Mouse (Mus musculus) layer of hippocampus, adult 11-12 months (tissue): ENCODE results near the gene Vamp8.
A peak's percentile ranks its signal among the peaks of the same experiment; 100 is the strongest.

Experiments
- DNase-seq: peaks from one replicate; pipeline ENCODE4 v3.0.0; 2022; ENCODE audit warnings: low spot score

The Vamp8 gene

GRCm38 (mm10) chr6:72389941-72390771, at the start of gene Vamp8:
TSS of gene Vamp8 (minus strand) at chr6:72390703.
- peak; percentile 47 for DNase-seq

DNA sequence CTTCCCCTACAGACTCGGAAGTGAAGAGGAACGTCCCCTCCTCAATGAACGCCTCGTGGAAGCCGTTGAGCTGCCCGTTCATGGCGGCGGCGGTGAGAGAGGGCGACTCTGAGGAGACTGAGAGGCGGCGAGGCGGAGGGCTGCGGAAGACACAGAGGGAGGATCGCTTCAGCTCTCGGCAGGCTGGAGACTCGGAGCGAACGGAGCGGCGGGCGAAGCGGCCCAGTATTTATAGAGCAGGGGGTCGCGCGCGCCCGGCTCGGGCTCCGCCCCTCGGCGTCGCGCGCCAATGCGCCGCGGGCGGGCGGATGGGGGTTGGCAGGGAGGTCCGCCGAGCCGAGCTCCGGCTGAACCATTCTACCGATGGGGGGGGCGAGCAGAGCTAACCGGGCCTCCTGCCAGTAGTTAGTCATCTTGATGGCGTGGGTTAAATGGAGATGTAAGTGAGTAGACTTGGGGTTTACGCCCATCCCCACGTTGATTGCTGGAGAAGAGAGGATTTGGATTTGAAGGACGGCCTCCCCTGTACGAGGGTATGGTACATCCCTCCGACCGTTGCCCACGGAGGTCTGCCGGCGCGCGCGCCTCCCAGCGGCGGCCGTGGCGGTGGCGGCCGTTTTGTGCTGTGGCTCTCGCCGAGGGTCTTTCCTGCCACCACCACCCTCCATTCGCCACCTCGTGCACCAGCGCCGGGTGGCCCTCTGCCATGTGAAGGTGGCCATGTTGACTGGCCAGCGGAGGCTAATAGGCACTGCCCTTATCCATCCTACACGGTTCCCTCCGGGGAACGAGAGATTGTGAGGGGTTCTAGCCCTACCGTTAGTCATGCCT, 49.1 kb upstream of the Vamp8 start, which contains the start of gene Mat2a:
Mat2a (minus strand) TSS at position 204 of the 831 bp plus-strand sequence.
- peak; percentile 95 for DNase-seq

GRCm38 (mm10) chr6:72438862-72439354, 48.4 kb upstream of the Vamp8 start:
- peak; percentile 94 for DNase-seq

- no peak for DNase-seq
These were observed 47.7 kb upstream of the Vamp8 start for GRCm38 (mm10) chr6:72438226-72438625.

DNA sequence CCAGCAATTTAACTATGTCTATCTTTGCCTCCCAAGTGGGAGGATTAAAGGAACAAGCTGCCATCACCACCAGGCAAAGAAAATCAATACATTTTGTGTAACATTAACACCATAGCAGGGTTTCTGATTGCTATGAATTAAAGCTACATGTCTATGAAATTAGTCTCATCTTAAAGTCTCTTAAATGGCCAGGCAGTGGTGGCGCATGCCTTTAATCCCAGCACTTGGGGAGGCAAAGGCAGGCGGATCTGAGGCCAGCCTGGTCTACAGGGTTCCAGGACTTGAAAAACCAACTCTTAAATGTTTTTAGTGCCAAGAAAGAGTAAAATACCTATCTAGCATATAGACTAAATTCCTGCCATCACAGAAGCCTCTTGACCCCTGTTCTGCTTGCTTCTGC, 41.6 kb upstream of the Vamp8 start:
- peak; percentile 2 for DNase-seq

DNA sequence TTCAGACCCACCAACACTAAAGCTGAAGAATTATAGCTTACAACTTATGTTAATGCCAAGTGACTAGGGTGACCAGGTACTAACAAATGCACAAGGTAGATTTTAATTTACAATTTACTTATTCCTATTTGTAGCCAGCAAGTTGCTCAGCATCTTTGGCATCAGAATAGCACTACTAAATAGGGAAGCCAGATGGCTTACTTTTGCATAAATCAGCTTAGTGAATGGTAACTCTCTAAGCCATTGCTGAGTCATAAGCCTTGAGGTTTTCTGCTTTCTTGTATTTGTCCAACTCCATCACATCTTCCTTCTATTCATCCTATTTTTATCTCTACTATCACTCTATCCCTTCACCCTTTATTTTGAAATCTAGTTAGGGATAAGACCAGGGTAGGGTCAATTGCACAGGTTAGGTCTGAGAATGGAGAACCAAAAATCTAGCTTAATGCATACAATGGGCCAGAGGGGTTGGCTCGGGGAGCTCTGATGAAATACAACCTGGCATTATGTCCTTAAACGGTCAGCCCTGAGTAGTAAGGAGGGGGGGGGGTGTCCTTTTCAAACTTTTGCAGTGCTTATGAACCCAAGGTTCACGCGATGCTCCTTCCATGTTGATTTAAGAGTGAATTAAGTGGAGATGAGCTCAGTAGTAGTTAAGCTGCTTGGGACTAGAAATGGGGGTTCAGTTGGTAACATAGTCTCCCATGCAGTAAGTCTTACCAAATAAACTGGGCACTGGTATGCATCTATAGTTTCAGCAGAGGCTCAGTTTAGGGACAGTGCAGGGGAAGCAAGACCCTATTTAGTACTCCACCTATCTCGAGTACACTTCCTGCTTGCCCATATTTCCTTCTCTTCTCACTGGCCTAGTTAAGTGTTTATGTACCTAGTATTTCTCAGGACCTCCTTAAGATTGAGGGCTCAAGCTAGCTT, 40.8 kb upstream of the Vamp8 start:
- DNase-seq, result peak; percentile 4

DNA sequence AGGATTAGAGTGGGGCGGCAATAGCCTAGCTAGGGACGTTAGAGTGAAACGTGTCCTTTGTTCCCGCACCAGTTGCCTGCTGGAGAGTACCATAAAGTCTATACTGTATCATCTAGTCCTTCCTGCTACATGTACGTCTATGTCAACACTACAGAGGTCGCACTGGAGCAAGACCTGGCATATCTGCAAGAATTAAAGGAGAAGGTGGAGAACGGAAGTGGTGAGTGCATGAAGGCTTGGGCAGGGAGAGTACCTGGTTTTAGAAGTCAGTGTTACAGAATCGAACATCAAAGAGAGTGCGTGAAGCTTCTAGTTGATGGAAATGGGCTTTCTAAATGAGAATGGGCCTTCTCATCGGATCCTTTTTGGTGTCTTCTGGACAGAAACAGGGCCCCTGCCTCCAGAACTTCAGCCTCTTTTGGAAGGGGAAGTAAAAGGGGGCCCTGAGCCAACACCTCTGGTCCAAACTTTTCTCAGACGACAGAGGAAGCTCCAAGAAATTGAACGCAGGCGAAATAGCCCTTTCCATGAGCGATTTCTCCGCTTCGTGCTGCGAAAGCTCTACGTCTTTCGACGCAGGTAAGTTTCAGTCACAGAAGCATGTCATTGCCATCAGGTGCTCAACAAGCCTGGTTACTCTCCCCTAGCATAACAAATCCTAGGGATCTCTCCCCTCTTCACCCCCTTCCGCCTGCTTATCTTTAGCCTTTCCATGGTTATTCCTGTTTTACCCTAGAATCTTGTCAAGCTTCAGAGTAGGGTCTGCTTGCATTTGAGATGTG, 38.7 kb upstream of the Vamp8 start:
- peak; percentile 3 for DNase-seq

- peak; percentile 76 for DNase-seq
These were observed 37.5 kb upstream of the Vamp8 start for GRCm38 (mm10) chr6:72428036-72428435.

DNA sequence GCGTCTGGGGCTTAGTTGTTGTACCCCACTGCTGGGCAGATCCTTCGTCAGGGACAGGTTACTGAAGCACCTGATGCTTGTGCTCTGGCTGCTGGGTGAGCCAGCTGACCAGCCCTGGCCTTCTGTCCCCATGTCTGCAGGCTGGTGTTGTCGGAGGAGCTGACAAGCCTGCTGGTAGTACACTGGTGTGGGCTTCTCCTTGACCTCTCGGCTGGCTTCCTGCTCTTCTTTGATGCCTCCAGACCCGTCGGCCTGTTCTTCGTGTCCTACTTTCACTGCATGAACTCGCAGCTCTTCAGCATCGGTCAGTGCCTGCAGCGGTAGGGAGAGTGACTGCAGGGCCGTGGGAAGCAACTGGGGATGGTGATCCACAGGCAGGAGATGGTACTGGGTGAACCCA, 35.1 kb upstream of the Vamp8 start:
- DNase-seq, result no peak

GRCm38 (mm10) chr6:72420901-72421300, 30.4 kb upstream of the Vamp8 start:
- DNase-seq, result no peak

DNA sequence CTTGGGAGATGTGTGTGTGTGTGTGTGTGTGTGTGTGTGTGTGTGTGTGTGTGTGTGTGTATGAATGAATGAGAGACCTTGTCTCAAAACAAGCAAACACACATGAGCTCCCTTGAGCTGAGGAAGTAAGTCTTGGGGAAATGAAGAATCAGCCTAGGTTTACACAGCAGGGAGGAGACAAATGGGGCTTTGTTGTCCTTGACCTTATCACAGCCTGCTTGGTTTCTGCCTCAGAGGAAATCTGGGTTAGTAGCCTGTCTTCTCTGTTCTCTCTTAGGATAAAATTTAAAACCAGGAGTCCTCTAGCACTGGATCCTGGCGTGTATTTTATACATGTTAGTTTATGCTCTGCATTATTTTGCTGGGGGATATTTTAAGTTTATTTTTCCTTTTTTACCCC, 29.3 kb upstream of the Vamp8 start:
- DNase-seq, result no peak

GRCm38 (mm10) chr6:72418279-72418678, 27.8 kb upstream of the Vamp8 start:
- no peak for DNase-seq

- no peak for DNase-seq
These were observed 25.7 kb upstream of the Vamp8 start for GRCm38 (mm10) chr6:72415964-72416772.

DNA sequence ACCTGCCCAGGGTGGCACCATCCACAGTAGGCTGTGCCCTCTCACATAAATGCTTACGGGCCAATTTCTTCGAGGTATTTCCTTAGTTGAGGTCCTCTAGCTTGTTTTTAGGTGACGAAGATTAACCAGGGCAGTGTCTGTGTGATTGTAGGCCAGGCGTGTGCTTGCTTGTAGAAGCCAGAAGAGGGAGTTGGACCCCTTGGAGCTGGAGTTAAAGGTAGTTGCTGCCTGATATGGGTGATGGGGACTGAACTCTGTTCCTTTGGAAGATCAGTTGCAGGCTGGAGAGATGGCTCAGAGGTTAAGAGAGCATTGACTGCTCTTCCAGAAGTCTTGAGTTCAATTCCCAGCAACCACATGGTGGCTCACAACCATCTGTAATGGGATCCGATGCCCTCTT, 24.7 kb upstream of the Vamp8 start:
- DNase-seq, result no peak

DNA sequence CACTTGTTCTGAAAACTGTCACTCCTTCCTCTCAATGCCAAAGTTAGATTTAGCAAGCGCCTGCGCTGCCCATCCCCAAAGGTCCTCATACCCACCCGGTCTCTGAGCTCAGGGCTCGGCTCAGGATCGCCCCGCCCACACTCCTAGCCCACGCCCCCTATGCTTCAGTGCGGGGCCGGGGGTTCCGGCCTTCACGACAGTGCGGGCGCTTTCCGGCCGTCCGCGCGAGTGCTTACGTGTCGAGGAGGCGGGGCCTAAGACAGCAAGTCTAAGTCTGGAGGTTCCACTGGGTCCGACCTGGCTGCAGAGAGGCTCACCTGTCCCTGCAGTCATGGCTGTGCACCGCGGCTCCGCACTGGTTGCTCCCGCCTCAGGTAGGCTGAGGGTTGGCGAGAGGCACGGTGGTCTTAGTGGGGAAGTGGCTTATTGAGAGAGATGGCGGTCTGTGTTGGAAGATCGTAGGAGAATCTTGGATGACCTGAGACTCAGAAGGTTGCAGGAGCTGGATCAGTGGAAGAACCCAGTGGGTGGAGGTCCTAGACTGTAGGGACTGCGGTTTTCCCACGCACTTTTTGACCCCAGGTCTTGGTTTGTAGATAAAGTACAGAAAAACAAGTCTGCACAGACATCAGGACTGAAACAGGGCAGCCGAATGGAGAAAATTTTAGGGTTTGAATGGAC, 23.7 kb upstream of the Vamp8 start, which contains the start of gene Ggcx:
Ggcx (plus strand) TSS at position 233 of the 681 bp plus-strand sequence.
- peak; percentile 93 for DNase-seq

- DNase-seq, result no peak
These were observed 20.0 kb upstream of the Vamp8 start for GRCm38 (mm10) chr6:72410518-72410917.

DNA sequence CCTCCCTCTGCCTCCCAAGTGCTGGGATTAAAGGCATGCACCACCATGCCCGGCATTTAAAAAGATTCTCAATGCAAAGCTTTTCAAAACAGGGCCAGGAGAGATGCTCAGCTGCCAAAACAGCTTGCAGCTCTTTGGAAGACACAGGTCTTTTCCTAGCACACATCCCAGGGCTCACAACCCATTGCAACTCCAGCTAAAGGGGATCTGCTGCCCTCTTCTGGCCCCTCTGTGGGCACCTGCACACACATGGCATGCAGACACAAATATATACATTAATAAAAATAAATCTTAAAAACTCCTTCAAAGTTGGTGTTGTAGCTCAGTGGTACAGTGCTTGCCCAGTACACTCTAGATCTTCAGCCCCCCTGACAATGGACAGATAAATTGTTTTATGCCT, 19.5 kb upstream of the Vamp8 start:
- no peak for DNase-seq

DNA sequence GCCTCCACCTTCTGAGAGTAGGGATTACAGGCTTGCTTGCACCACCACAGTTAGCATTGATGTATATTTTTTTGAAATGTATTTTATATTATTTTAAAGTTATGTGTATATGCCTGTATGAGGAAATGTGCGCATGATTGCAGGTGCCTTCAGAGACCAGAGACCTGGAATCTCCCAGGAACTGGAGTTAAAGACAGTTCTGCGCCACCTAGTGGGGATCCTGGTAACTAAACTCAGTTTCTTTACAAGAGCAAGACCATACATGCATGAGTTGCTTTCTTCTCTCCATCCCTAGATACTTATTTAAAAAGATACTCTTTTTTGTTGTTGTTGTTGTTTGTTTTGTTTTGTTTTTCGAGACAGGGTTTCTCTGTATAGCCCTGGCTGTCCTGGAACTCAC, 19.1 kb upstream of the Vamp8 start:
- peak; percentile 73 for DNase-seq

- peak; percentile 86 for DNase-seq
These were observed 16.6 kb upstream of the Vamp8 start for GRCm38 (mm10) chr6:72407119-72407518.
